Mouse (Mus musculus): ENCODE measurements at regions not wholly inside any gene's neighbourhood (a gene's known extent, or its start where the extent isn't known, plus 50 kb on each side); places are given as distances from the start of the nearest gene placed in this dataset.
"Not testable (repeated sequence)": the region's sequence is repeated elsewhere in the genome, so short reads cannot be mapped to it uniquely, and the experiment has no call there.

DNA sequence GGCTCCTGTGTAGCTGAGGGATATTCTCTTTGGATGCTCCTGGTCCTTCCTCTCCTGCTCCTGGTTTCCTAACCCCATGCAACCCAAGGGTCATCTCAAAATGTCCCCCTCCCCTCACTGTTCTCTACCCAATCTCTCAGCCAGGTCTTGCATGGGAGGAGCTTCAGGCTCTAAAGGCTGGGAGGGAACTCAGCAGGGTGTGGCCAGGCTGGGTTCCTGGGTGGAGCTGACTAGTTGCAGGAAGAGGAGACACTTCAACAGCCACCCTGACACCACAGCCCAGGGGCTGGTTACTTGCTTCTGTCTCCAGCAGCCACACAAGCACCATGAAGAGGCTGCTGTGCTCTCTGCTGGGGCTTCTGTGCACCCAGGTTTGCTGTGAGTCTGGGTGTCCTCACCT is 446.9 kb upstream of the Olfr1507 start:
- not testable (repeated sequence) for H3K4me1 ChIP-seq (ENCODE audit: control insufficient read depth, insufficient read depth, low read length); H3K4me3 ChIP-seq (ENCODE audit: low read depth, low read length); H3K9me3 ChIP-seq (replicated peaks; ENCODE audit: control insufficient read depth, low read length); H3K4me2 ChIP-seq (ENCODE audit: low read depth, low read length); ATAC-seq (replicated peaks; ENCODE audit: insufficient number of reproducible peaks, low FRiP score, low TSS enrichment, low read depth); H3K27ac ChIP-seq (replicated peaks; ENCODE audit: low read depth, low read length); DNase-seq (ENCODE audit: low spot score); H3K27me3 ChIP-seq (ENCODE audit: control insufficient read depth, insufficient read depth, low read length); H3K9ac ChIP-seq (replicated peaks; ENCODE audit: low read length); H3K36me3 ChIP-seq (replicated peaks; ENCODE audit: control insufficient read depth, insufficient read depth, low read depth, low read length)

DNA sequence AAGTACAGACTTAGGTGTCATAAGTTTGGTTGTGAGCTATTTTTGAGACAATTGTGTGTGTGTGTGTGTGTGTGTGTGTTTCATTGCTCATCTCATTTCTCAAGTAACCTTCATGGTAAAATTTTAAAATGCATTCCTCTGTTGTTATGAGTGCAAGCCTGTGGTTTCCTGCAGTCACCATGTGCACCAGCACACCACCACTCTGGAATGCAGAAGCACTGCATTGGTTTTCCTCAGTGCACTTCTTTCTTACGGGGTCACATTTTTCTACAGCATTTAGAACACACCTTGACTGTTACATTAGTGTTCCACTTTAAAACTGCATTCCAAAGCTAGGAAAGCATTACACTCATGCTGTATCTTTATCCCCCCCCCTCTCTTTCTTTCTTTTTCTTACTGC is 446.2 kb upstream of the Olfr1507 start:
- H3K27ac ChIP-seq (replicated peaks; ENCODE audit: low read depth, low read length); H3K4me1 ChIP-seq (ENCODE audit: control insufficient read depth, insufficient read depth, low read length); DNase-seq (ENCODE audit: low spot score); H3K36me3 ChIP-seq (replicated peaks; ENCODE audit: control insufficient read depth, insufficient read depth, low read depth, low read length); H3K9me3 ChIP-seq (replicated peaks; ENCODE audit: control insufficient read depth, low read length); H3K4me2 ChIP-seq (ENCODE audit: low read depth, low read length); H3K27me3 ChIP-seq (ENCODE audit: control insufficient read depth, insufficient read depth, low read length); H3K4me3 ChIP-seq (ENCODE audit: low read depth, low read length); ATAC-seq (replicated peaks; ENCODE audit: insufficient number of reproducible peaks, low FRiP score, low TSS enrichment, low read depth); H3K9ac ChIP-seq (replicated peaks; ENCODE audit: low read length): not testable (repeated sequence)
- no CpG with 5 or more reads among the region's 1 CpGs for WGBS

DNA sequence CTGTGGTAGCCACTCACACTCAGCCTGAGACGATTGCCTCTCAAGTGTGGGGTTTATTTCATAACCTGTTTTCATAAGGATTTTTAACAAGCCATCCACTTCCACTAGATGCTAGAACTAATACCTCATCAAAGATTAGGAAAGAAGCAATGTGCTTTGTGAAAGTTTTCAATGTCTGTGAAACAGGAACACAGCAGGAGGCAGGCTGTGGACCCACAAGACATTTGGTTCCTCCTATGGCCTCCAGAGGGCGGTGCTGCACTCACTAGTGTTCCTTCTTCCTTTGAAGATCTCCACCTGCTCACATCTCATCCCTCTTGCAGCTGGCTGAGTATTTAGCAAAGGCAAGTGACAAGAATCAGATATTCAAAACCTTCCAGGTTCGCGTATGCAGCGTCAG is 424.6 kb upstream of the Olfr1507 start:
- ATAC-seq (replicated peaks; ENCODE audit: insufficient number of reproducible peaks, low FRiP score, low TSS enrichment, low read depth); H3K4me2 ChIP-seq (ENCODE audit: low read depth, low read length); H3K4me3 ChIP-seq (ENCODE audit: low read depth, low read length); DNase-seq (ENCODE audit: low spot score); H3K9me3 ChIP-seq (replicated peaks; ENCODE audit: control insufficient read depth, low read length); H3K27ac ChIP-seq (replicated peaks; ENCODE audit: low read depth, low read length); H3K9ac ChIP-seq (replicated peaks; ENCODE audit: low read length); H3K27me3 ChIP-seq (ENCODE audit: control insufficient read depth, insufficient read depth, low read length); H3K36me3 ChIP-seq (replicated peaks; ENCODE audit: control insufficient read depth, insufficient read depth, low read depth, low read length); H3K4me1 ChIP-seq (ENCODE audit: control insufficient read depth, insufficient read depth, low read length): not testable (repeated sequence)
- no CpG with 5 or more reads among the region's 5 CpGs for WGBS

DNA sequence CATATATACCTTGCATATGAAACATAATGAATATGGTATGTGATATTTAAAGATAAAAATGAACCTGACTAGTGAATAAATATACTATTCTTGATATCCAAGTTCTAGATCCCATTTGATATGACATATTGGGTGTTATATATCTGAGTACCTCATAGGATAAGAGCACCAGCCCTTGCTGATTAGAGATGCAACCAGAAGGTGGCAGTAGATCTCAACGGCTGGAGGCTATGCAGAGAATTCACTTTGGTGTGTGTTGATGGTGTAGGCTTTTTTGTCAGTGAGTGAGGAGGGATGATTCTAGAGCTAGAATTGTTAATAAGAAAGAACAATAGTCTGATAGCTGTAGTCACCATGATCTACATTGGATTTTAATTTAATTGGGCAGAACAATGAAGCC is 418.3 kb upstream of the Olfr1507 start:
- WGBS = no CpG with 5 or more reads among the region's 1 CpGs
- not testable (repeated sequence) for ATAC-seq (replicated peaks; ENCODE audit: insufficient number of reproducible peaks, low FRiP score, low TSS enrichment, low read depth); H3K27ac ChIP-seq (replicated peaks; ENCODE audit: low read depth, low read length); H3K4me1 ChIP-seq (ENCODE audit: control insufficient read depth, insufficient read depth, low read length); H3K4me3 ChIP-seq (ENCODE audit: low read depth, low read length); H3K9ac ChIP-seq (replicated peaks; ENCODE audit: low read length); DNase-seq (ENCODE audit: low spot score); H3K36me3 ChIP-seq (replicated peaks; ENCODE audit: control insufficient read depth, insufficient read depth, low read depth, low read length); H3K9me3 ChIP-seq (replicated peaks; ENCODE audit: control insufficient read depth, low read length); H3K4me2 ChIP-seq (ENCODE audit: low read depth, low read length); H3K27me3 ChIP-seq (ENCODE audit: control insufficient read depth, insufficient read depth, low read length)

DNA sequence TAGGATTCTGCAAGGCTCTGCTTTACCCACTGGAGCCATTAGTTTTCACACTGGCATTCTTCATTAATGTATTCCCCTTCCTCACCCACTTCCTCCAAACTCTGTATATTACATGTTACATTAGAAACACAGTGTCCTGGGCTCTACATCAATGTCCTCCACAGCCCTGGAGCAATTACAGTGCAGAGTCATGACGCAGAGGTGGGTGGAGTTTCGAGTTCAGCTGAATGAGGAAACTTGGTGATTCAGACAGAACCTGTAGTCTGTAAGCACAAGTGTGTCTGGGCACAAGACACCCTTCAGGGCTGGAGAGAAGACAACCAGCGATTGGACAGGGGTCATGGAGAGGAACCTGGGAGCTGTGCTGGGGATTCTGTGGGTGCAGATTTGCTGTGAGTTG is 404.1 kb upstream of the Olfr1507 start:
- H3K4me3 ChIP-seq (ENCODE audit: low read depth, low read length); DNase-seq (ENCODE audit: low spot score); H3K9me3 ChIP-seq (replicated peaks; ENCODE audit: control insufficient read depth, low read length); H3K36me3 ChIP-seq (replicated peaks; ENCODE audit: control insufficient read depth, insufficient read depth, low read depth, low read length); H3K9ac ChIP-seq (replicated peaks; ENCODE audit: low read length); H3K27ac ChIP-seq (replicated peaks; ENCODE audit: low read depth, low read length); H3K4me1 ChIP-seq (ENCODE audit: control insufficient read depth, insufficient read depth, low read length); H3K4me2 ChIP-seq (ENCODE audit: low read depth, low read length); ATAC-seq (replicated peaks; ENCODE audit: insufficient number of reproducible peaks, low FRiP score, low TSS enrichment, low read depth); H3K27me3 ChIP-seq (ENCODE audit: control insufficient read depth, insufficient read depth, low read length): not testable (repeated sequence)
- no CpG with 5 or more reads among the region's 3 CpGs for WGBS

DNA sequence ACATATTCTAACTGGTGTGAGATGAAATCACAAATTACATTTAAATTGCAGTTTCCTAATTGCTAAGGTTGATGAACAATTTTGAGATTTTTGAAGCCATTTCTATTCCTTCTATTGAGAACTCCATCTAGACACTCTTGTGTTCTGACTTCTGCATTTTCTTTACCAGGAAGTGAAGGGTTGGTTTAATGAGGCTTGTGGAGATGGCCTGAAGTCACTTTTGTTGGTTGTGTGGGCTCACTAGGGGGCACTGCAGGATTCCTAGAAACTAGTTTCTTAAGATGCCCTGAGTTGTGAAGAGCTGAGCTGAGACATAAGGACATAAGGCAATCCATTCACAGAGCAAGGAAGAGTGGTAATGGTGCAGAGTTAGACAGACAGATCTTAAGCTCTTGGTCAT is 402.8 kb upstream of the Olfr1507 start:
- H3K4me3 ChIP-seq (ENCODE audit: low read depth, low read length); H3K36me3 ChIP-seq (replicated peaks; ENCODE audit: control insufficient read depth, insufficient read depth, low read depth, low read length); H3K27me3 ChIP-seq (ENCODE audit: control insufficient read depth, insufficient read depth, low read length); H3K4me2 ChIP-seq (ENCODE audit: low read depth, low read length); H3K9ac ChIP-seq (replicated peaks; ENCODE audit: low read length); H3K4me1 ChIP-seq (ENCODE audit: control insufficient read depth, insufficient read depth, low read length); ATAC-seq (replicated peaks; ENCODE audit: insufficient number of reproducible peaks, low FRiP score, low TSS enrichment, low read depth); H3K9me3 ChIP-seq (replicated peaks; ENCODE audit: control insufficient read depth, low read length); H3K27ac ChIP-seq (replicated peaks; ENCODE audit: low read depth, low read length); DNase-seq (ENCODE audit: low spot score): not testable (repeated sequence)

DNA sequence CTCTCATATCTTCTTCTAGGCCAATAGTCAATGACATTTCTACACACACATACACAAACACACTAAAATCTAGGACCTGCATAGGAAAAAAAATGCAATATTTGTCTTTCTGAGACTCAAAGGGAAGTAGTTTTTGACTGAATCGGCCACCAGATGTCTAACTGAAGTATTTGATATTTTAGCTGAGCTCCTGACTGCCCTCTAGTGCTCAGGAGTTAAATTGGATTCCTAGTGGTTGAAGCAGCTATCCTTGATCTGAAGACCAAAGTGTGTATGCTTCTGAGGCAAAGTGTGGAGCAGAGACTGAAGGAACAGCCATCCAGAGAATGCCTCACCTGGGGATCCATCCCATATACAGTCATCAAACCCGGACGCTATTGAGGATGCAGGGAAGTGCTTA is 384.4 kb upstream of the Olfr1507 start:
- H3K27me3 ChIP-seq (ENCODE audit: control insufficient read depth, insufficient read depth, low read length); H3K4me1 ChIP-seq (ENCODE audit: control insufficient read depth, insufficient read depth, low read length); H3K9me3 ChIP-seq (replicated peaks; ENCODE audit: control insufficient read depth, low read length); H3K27ac ChIP-seq (replicated peaks; ENCODE audit: low read depth, low read length); ATAC-seq (replicated peaks; ENCODE audit: insufficient number of reproducible peaks, low FRiP score, low TSS enrichment, low read depth); H3K4me2 ChIP-seq (ENCODE audit: low read depth, low read length); DNase-seq (ENCODE audit: low spot score); H3K36me3 ChIP-seq (replicated peaks; ENCODE audit: control insufficient read depth, insufficient read depth, low read depth, low read length); H3K9ac ChIP-seq (replicated peaks; ENCODE audit: low read length); H3K4me3 ChIP-seq (ENCODE audit: low read depth, low read length): not testable (repeated sequence)
- no CpG with 5 or more reads among the region's 3 CpGs for WGBS

DNA sequence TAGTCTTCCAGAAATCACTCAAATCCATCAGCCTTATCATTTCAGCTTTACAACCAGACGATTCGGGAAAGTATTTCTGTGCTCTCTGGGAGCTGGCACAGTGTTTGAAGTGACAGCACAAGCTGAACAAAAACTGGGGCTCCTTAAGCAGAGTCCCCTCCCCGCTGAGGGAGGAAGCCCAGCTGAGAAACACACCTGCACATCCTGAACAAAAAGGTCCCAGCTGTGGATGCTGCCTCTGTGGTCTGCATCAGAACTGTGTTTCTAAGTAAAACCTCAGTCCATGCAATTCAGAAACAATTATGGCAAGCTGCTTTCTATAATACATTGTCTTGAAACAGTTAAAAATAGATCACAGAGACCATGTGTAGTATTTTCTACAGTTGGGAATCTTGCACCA is 368.3 kb upstream of the Olfr1507 start:
- not testable (repeated sequence) for DNase-seq (ENCODE audit: low spot score); H3K4me1 ChIP-seq (ENCODE audit: control insufficient read depth, insufficient read depth, low read length); H3K9ac ChIP-seq (replicated peaks; ENCODE audit: low read length); H3K36me3 ChIP-seq (replicated peaks; ENCODE audit: control insufficient read depth, insufficient read depth, low read depth, low read length); H3K4me3 ChIP-seq (ENCODE audit: low read depth, low read length); H3K9me3 ChIP-seq (replicated peaks; ENCODE audit: control insufficient read depth, low read length); H3K4me2 ChIP-seq (ENCODE audit: low read depth, low read length); H3K27me3 ChIP-seq (ENCODE audit: control insufficient read depth, insufficient read depth, low read length); ATAC-seq (replicated peaks; ENCODE audit: insufficient number of reproducible peaks, low FRiP score, low TSS enrichment, low read depth); H3K27ac ChIP-seq (replicated peaks; ENCODE audit: low read depth, low read length)
- no CpG with 5 or more reads among the region's 3 CpGs for WGBS

DNA sequence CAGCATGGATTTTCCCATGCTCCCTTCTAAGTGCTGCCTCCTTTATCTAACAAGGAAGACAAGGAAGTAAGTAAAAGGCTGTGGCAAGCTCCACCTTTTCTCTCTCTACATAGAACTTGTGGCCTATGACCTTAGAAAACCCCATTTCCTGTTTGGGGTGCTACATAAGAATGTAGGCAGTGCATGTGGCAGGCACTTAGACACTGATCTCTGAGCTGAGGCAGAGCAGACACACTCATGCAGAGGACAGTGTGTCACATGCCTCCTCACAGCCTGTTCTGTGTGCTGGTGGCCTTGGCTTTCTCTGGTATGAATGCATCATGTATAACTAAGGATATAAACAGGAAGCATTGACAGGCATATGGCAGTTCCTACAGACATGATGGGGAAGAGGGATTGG is 367.6 kb upstream of the Olfr1507 start:
- DNase-seq (ENCODE audit: low spot score); H3K9me3 ChIP-seq (replicated peaks; ENCODE audit: control insufficient read depth, low read length); H3K4me1 ChIP-seq (ENCODE audit: control insufficient read depth, insufficient read depth, low read length); ATAC-seq (replicated peaks; ENCODE audit: insufficient number of reproducible peaks, low FRiP score, low TSS enrichment, low read depth); H3K9ac ChIP-seq (replicated peaks; ENCODE audit: low read length); H3K4me3 ChIP-seq (ENCODE audit: low read depth, low read length); H3K36me3 ChIP-seq (replicated peaks; ENCODE audit: control insufficient read depth, insufficient read depth, low read depth, low read length); H3K27ac ChIP-seq (replicated peaks; ENCODE audit: low read depth, low read length); H3K4me2 ChIP-seq (ENCODE audit: low read depth, low read length); H3K27me3 ChIP-seq (ENCODE audit: control insufficient read depth, insufficient read depth, low read length): not testable (repeated sequence)

All from embryonic facial prominence, embryonic 11.5 days (tissue).